Mouse (Mus musculus) liver, postnatal 0 days (tissue): ENCODE results near the gene Tfe3.

Experiments
- CTCF ChIP-seq: sonication (generic); IDR thresholded peaks from 2 replicates; pipeline ENCODE4 v1.5.1; 2016; ENCODE audit warnings: antibody characterized with exemption, low read depth
- EP300 ChIP-seq: IDR thresholded peaks from 2 replicates; pipeline ENCODE4 v1.6.1; 2016; ENCODE audit warnings: antibody characterized with exemption, low read depth, mild to moderate bottlenecking

GRCm38 (mm10) chrX:7733571-7734156 lies 28.7 kb upstream of the Tfe3 start:
- TF ChIP-seq CTCF (peak; percentile 76), EP300 (no peak)
